Mouse (Mus musculus): Measurements from ENCODE around the gene Pank3. TPM values are rescaled to one million over a fixed set of nuclear protein-coding genes. Genes with fewer than 3 reads are reported as not detected.

Gene Pank3
- total and polyA plus RNA-seq, 3 experiments = 12.0 to 20.7 (median 19.6) TPM

GRCm38 (mm10) chr11:35770741-35771504 lies 1.6 kb downstream of the Pank3 start (continued):
- TF ChIP-seq MEF2A (IDR thresholded peaks at IDR 0.05; ENCODE audit: extremely low read depth, insufficient replicate concordance, low read depth, low read length, poor library complexity, severe bottlenecking) (no peak), GATA1 (IDR thresholded peaks at IDR 0.05; ENCODE audit: low read depth, low read length) (peak; percentile 43; the same call in 1 of the 2 replicates), BHLHE40 (IDR thresholded peaks at IDR 0.05; ENCODE audit: borderline replicate concordance, low read depth, low read length) (no peak), MAX (IDR thresholded peaks at IDR 0.05; ENCODE audit: low read length) (no peak)

GRCm38 (mm10) chr11:35775606-35776005 lies 6.3 kb downstream of the Pank3 start:
- H3K9ac ChIP-seq (ENCODE audit: control insufficient read depth, low read depth, low read length, poor library complexity, severe bottlenecking) = no peak overlapping the region
- no peaks in the 10 kb centered on the region for H3K9me3 ChIP-seq (replicated peaks; ENCODE audit: insufficient read depth, low read length)
- H3K79me2 ChIP-seq (ENCODE audit: control insufficient read depth, insufficient read depth, low read length, poor library complexity) = peaks cover 35% of the 10 kb centered on the region
- H3K27me3 ChIP-seq (ENCODE audit: control insufficient read depth in 1 of 2, insufficient read depth in 2 of 2, low read length in 2 of 2) = no peaks in the 10 kb centered on the region
- no peak for DNase-seq (ENCODE audit: low read depth, low spot score)
- no peak overlapping the region for H3K4me3 ChIP-seq (ENCODE audit: control insufficient read depth in 1 of 2, insufficient read depth in 1 of 2, low read depth in 2 of 2, low read length in 2 of 2)
- H3K36me3 ChIP-seq (ENCODE audit: control insufficient read depth in 1 of 2, insufficient read depth in 2 of 2, low read length in 2 of 2) = peaks cover 27 to 32% of the 10 kb centered on the region in 2 experiments
- no peak overlapping the region for H3K27ac ChIP-seq (ENCODE audit: control insufficient read depth, low read depth, low read length)
- H3K4me1 ChIP-seq (ENCODE audit: control insufficient read depth in 1 of 2, insufficient read depth in 2 of 2, low read length in 2 of 2) = peaks cover 2 to 11% of the 10 kb centered on the region in 2 experiments
- TF ChIP-seq CHD2 (IDR thresholded peaks at IDR 0.05; ENCODE audit: low read length) = no peak

- no peaks in the 10 kb centered on the region for H3K27me3 ChIP-seq (ENCODE audit: control insufficient read depth in 1 of 2, insufficient read depth in 2 of 2, low read length in 2 of 2)
- H3K36me3 ChIP-seq (ENCODE audit: control insufficient read depth in 1 of 2, insufficient read depth in 2 of 2, low read length in 2 of 2) = peaks cover 19 to 39% of the 10 kb centered on the region in 2 experiments
- TF ChIP-seq CHD2 (IDR thresholded peaks at IDR 0.05; ENCODE audit: low read length) (no peak), RCOR1 (IDR thresholded peaks at IDR 0.05; ENCODE audit: low read depth, low read length) (no peak), SIN3A (IDR thresholded peaks at IDR 0.05; ENCODE audit: low read length) (no peak), MAZ (IDR thresholded peaks at IDR 0.05; ENCODE audit: low read depth, low read length) (no peak), BHLHE40 (IDR thresholded peaks at IDR 0.05; ENCODE audit: borderline replicate concordance, low read depth, low read length) (no peak), EP300 (IDR thresholded peaks at IDR 0.05; ENCODE audit: low read depth in 1 of 2, low read length in 2 of 2) (no peak), MYC (IDR thresholded peaks at IDR 0.05; ENCODE audit: low read depth, low read length) (no peak), POLR2A (IDR thresholded peaks at IDR 0.05; ENCODE audit: control insufficient read depth in 1 of 2, insufficient read depth in 1 of 2, low read depth in 1 of 2, low read length in 2 of 2, poor library complexity in 1 of 2) (no peak), CTCF (IDR thresholded peaks at IDR 0.05 in 2 of 3, conservative IDR thresholded peaks at IDR 0.05 in 1 of 3; ENCODE audit: control insufficient read depth in 1 of 3, insufficient read depth in 1 of 3, low read depth in 2 of 3, low read length in 3 of 3, poor library complexity in 1 of 3, severe bottlenecking in 1 of 3) (no peak), RAD21 (IDR thresholded peaks at IDR 0.05; ENCODE audit: low read depth, low read length) (no peak), MXI1 (IDR thresholded peaks at IDR 0.05; ENCODE audit: low read depth, low read length) (no peak), USF1 (IDR thresholded peaks at IDR 0.05; ENCODE audit: low read depth, low read length) (no peak), GATA1 (IDR thresholded peaks at IDR 0.05; ENCODE audit: low read depth, low read length) (no peak), ZMIZ1 (IDR thresholded peaks at IDR 0.05; ENCODE audit: low read depth, low read length) (no peak), ZKSCAN1 (IDR thresholded peaks at IDR 0.05; ENCODE audit: low read depth, low read length) (no peak), NELFE (IDR thresholded peaks at IDR 0.05; ENCODE audit: low read depth, low read length) (no peak), ZC3H11A (IDR thresholded peaks at IDR 0.05; ENCODE audit: low read depth, low read length) (no peak), ELF1 (IDR thresholded peaks at IDR 0.05; ENCODE audit: low read depth, low read length) (no peak), MAFK (IDR thresholded peaks at IDR 0.05; ENCODE audit: borderline replicate concordance, low read depth, low read length) (no peak), ETS1 (IDR thresholded peaks at IDR 0.05; ENCODE audit: low read depth, low read length) (no peak)
- no peak overlapping the region for H3K9ac ChIP-seq (ENCODE audit: control insufficient read depth, low read depth, low read length, poor library complexity, severe bottlenecking)
- peaks cover 27% of the 10 kb centered on the region for H3K79me2 ChIP-seq (ENCODE audit: control insufficient read depth, insufficient read depth, low read length, poor library complexity)
- no peak for DNase-seq (ENCODE audit: low read depth, low spot score)
- no peak overlapping the region for H3K27ac ChIP-seq (ENCODE audit: control insufficient read depth, low read depth, low read length)
- H3K4me1 ChIP-seq (ENCODE audit: control insufficient read depth in 1 of 2, insufficient read depth in 2 of 2, low read length in 2 of 2) = peaks cover 0 to 3% of the 10 kb centered on the region in 2 experiments; a peak in 2 of 4 replicates
- H3K4me3 ChIP-seq (ENCODE audit: control insufficient read depth in 1 of 2, insufficient read depth in 1 of 2, low read depth in 2 of 2, low read length in 2 of 2) = no peak overlapping the region
- H3K9me3 ChIP-seq (replicated peaks; ENCODE audit: insufficient read depth, low read length) = no peaks in the 10 kb centered on the region
Measured at GRCm38 (mm10) chr11:35776452-35776851, 7.2 kb downstream of the Pank3 start.
